23 mouse cellular contexts compared by ENCODE assay signal in genomic region chr2:127267854-127268253, GRCm38 (mm10). TPM values are rescaled to one million over a fixed set of nuclear protein-coding genes. Genes with fewer than 3 reads are reported as not detected.
DNase-seq lines count a peak whose midpoint lies in the region; ATAC-seq and TF ChIP-seq lines count a peak whose summit lies in the region.
"Had no signal": no experiment of that assay in that cellular context is flagged by ENCODE, and none has a peak within 500 bp of the region (broad histone marks: within the 10 kb centered on the region; RNA-seq: fewer than 3 reads in every experiment).

No protein-coding gene starts in this region.

- no peak overlapping the region for H3K27ac ChIP-seq in intestine, postnatal 0 days (ENCODE audit: low read depth, low read length)
- no peak overlapping the region for H3K27ac ChIP-seq in intestine, embryonic 16.5 days (ENCODE audit: low read length)
- no peak overlapping the region for H3K27ac ChIP-seq in liver, embryonic 11.5 days (ENCODE audit: low read depth, low read length)
- no peak overlapping the region for H3K27ac ChIP-seq in stomach, postnatal 0 days (replicated peaks)
- H3K27ac ChIP-seq: embryonic facial prominence, embryonic 12.5 days; forebrain, embryonic 13.5 days; heart, embryonic 10.5 days; hindbrain, embryonic 14.5 days; limb, embryonic 15.5 days; midbrain, embryonic 15.5 days had no signal

- no peaks in the 10 kb centered on the region for H3K9me3 ChIP-seq in intestine, postnatal 0 days (ENCODE audit: control insufficient read depth)
- H3K9me3 ChIP-seq in intestine, embryonic 16.5 days (ENCODE audit: control insufficient read depth, low read length): no peaks in the 10 kb centered on the region
- H3K9me3 ChIP-seq in liver, embryonic 11.5 days (ENCODE audit: control insufficient read depth, low read length): no peaks in the 10 kb centered on the region
- H3K9me3 ChIP-seq in stomach, postnatal 0 days (ENCODE audit: control insufficient read depth, low read length): no peaks in the 10 kb centered on the region
- H3K9me3 ChIP-seq: embryonic facial prominence, embryonic 12.5 days; forebrain, embryonic 13.5 days; heart, embryonic 10.5 days; limb, embryonic 15.5 days; midbrain, embryonic 15.5 days had no signal

- peak; percentile 58 for TF ChIP-seq CTCF in intestine, postnatal 0 days (IDR thresholded peaks at IDR 0.05; ENCODE audit: low read depth)
- peak; percentile 42; the same call in 1 of the 2 replicates for TF ChIP-seq CTCF in stomach, postnatal 0 days (IDR thresholded peaks at IDR 0.05; ENCODE audit: low read depth)

- no peak for ATAC-seq in intestine, postnatal 0 days
- no peak for ATAC-seq in intestine, embryonic 16.5 days
- ATAC-seq in liver, embryonic 11.5 days (replicated peaks; ENCODE audit: low FRiP score): no peak
- no peak for ATAC-seq in stomach, postnatal 0 days (ENCODE audit: low FRiP score, low TSS enrichment)
- ATAC-seq: forebrain, embryonic 13.5 days; midbrain, embryonic 15.5 days had no signal

- DNase-seq in liver, embryonic 11.5 days (ENCODE audit: low spot score): no peak
- no peak for DNase-seq in liver
- DNase-seq in ZHBTc4 (ENCODE audit: low read depth, low spot score): peak; percentile 20
- no peak for DNase-seq in stomach, postnatal 0 days (ENCODE audit: low spot score)
- DNase-seq in embryo, embryonic 10.5 days (ENCODE audit: low spot score): no peak
- DNase-seq: adrenal gland, postnatal 36 days; cerebellum, adult 8-10 months; gastrocnemius, postnatal 25 days; heart, postnatal 10 days; kidney, adult 11 months; layer of hippocampus, postnatal 36 days; lung, embryonic 14.5 days; lung, postnatal 36 days; right cerebral cortex, postnatal 4 days had no signal

- H3K27me3 ChIP-seq in intestine, postnatal 0 days (replicated peaks; ENCODE audit: control insufficient read depth, insufficient read depth, low read length): no peaks in the 10 kb centered on the region
- no peaks in the 10 kb centered on the region for H3K27me3 ChIP-seq in intestine, embryonic 16.5 days (replicated peaks; ENCODE audit: control insufficient read depth, insufficient read depth, low read length)
- H3K27me3 ChIP-seq in liver, embryonic 11.5 days (replicated peaks; ENCODE audit: control insufficient read depth, insufficient read depth, low read length): no peaks in the 10 kb centered on the region
- H3K27me3 ChIP-seq in stomach, postnatal 0 days (ENCODE audit: control insufficient read depth, insufficient read depth, low read length): no peaks in the 10 kb centered on the region
- H3K27me3 ChIP-seq: embryonic facial prominence, embryonic 12.5 days; forebrain, embryonic 13.5 days; limb, embryonic 15.5 days; midbrain, embryonic 15.5 days had no signal

- H3K4me3 ChIP-seq in intestine, postnatal 0 days (ENCODE audit: low read depth, low read length): no peak overlapping the region
- no peak overlapping the region for H3K4me3 ChIP-seq in intestine, embryonic 16.5 days (ENCODE audit: low read length)
- H3K4me3 ChIP-seq in liver, embryonic 11.5 days (ENCODE audit: low read depth, low read length): no peak overlapping the region
- H3K4me3 ChIP-seq in stomach, postnatal 0 days (ENCODE audit: low read depth, low read length): no peak overlapping the region
- H3K4me3 ChIP-seq: erythroblast, embryonic 14.5 days; forebrain, embryonic 13.5 days; heart, embryonic 10.5 days; limb, embryonic 15.5 days; midbrain, embryonic 15.5 days had no signal

- H3K4me1 ChIP-seq in intestine, postnatal 0 days (replicated peaks; ENCODE audit: control insufficient read depth, insufficient read depth, low read length): no peaks in the 10 kb centered on the region
- peaks cover 3% of the 10 kb centered on the region for H3K4me1 ChIP-seq in intestine, embryonic 16.5 days (ENCODE audit: control insufficient read depth, insufficient read depth, low read length)
- H3K4me1 ChIP-seq in liver, embryonic 11.5 days (replicated peaks; ENCODE audit: control insufficient read depth, insufficient read depth, low read length): peaks cover 3% of the 10 kb centered on the region
- H3K4me1 ChIP-seq in stomach, postnatal 0 days (replicated peaks; ENCODE audit: control insufficient read depth, insufficient read depth): no peaks in the 10 kb centered on the region; the same call in 1 of the 2 replicates

- TF ChIP-seq EP300 in stomach, postnatal 0 days (optimal IDR thresholded peaks at IDR 0.05): no peak

- no peak overlapping the region for H3K9ac ChIP-seq in intestine, postnatal 0 days (ENCODE audit: low read depth, low read length)
- H3K9ac ChIP-seq in intestine, embryonic 16.5 days (ENCODE audit: low read depth, low read length): no peak overlapping the region
- 0 out of 2 replicates have a peak overlapping the region, but pooled peaks have one; percentile 9 for H3K9ac ChIP-seq in liver, embryonic 11.5 days (ENCODE audit: low read depth, low read length)
- no peak overlapping the region for H3K9ac ChIP-seq in stomach, postnatal 0 days (ENCODE audit: low read length)
- H3K9ac ChIP-seq: embryonic facial prominence, embryonic 12.5 days; forebrain, embryonic 13.5 days; hindbrain, embryonic 14.5 days; limb, embryonic 15.5 days; lung, embryonic 14.5 days; midbrain, embryonic 15.5 days had no signal

- H3K4me2 ChIP-seq in intestine, postnatal 0 days (replicated peaks; ENCODE audit: low read depth): no peak overlapping the region
- H3K4me2 ChIP-seq in intestine, embryonic 16.5 days (ENCODE audit: low read depth, low read length): no peak overlapping the region
- H3K4me2 ChIP-seq in liver, embryonic 11.5 days: no peak overlapping the region
- no peak overlapping the region for H3K4me2 ChIP-seq in stomach, postnatal 0 days (replicated peaks; ENCODE audit: low read depth)
- H3K4me2 ChIP-seq: embryonic facial prominence, embryonic 12.5 days; forebrain, embryonic 13.5 days; hindbrain, embryonic 14.5 days; limb, embryonic 15.5 days; lung, embryonic 14.5 days; midbrain, embryonic 15.5 days had no signal

- WGBS in intestine, postnatal 0 days: 31% methylated on average over 4 of the region's 4 CpGs
- WGBS in intestine, embryonic 16.5 days: 44% methylated on average over 4 of the region's 4 CpGs
- WGBS in liver, embryonic 11.5 days: 70% methylated on average over 4 of the region's 4 CpGs
- WGBS in stomach, postnatal 0 days: 48% methylated on average over 4 of the region's 4 CpGs

- H3K36me3 ChIP-seq in intestine, postnatal 0 days (ENCODE audit: control insufficient read depth, insufficient read depth): no peaks in the 10 kb centered on the region
- H3K36me3 ChIP-seq in intestine, embryonic 16.5 days (ENCODE audit: control insufficient read depth, insufficient read depth, low read length): no peaks in the 10 kb centered on the region
- no peaks in the 10 kb centered on the region for H3K36me3 ChIP-seq in liver, embryonic 11.5 days (ENCODE audit: control insufficient read depth, insufficient read depth, low read length)
- H3K36me3 ChIP-seq in stomach, postnatal 0 days (ENCODE audit: control insufficient read depth, insufficient read depth, low read length): no peaks in the 10 kb centered on the region
- H3K36me3 ChIP-seq: embryonic facial prominence, embryonic 12.5 days; limb, embryonic 15.5 days; midbrain, embryonic 15.5 days had no signal

RNA-seq across cellular contexts. Expression of gene Stard7, which starts 2.2 kb away (rescaled TPM):
- polyA plus RNA-seq in intestine, postnatal 0 days (2015; fragmentation: Nextera tagmentation; extraction: Ambion mirVana): 51.7 and 53.7 TPM in 2 replicates
- 77.6 and 78.1 TPM in 2 replicates for polyA plus RNA-seq in intestine, embryonic 16.5 days (2015; fragmentation: Nextera tagmentation; extraction: Ambion mirVana)
- polyA plus RNA-seq in liver, embryonic 11.5 days (2014; fragmentation: Nextera tagmentation; extraction: Ambion mirVana): 88.9 and 99.6 TPM in 2 replicates
- 57.3 and 62.7 TPM in 2 replicates for polyA plus RNA-seq in stomach, postnatal 0 days (2015; fragmentation: Nextera tagmentation; extraction: Ambion mirVana)

RNA-seq across cellular contexts. Expression of gene Tmem127, which starts 20.1 kb away (rescaled TPM):
- 32.8 and 35.6 TPM in 2 replicates for polyA plus RNA-seq in intestine, postnatal 0 days (2015; fragmentation: Nextera tagmentation; extraction: Ambion mirVana)
- 23.1 and 24.9 TPM in 2 replicates for polyA plus RNA-seq in intestine, embryonic 16.5 days (2015; fragmentation: Nextera tagmentation; extraction: Ambion mirVana)
- 16.9 and 18.2 TPM in 2 replicates for polyA plus RNA-seq in liver, embryonic 11.5 days (2014; fragmentation: Nextera tagmentation; extraction: Ambion mirVana)
- polyA plus RNA-seq in stomach, postnatal 0 days (2015; fragmentation: Nextera tagmentation; extraction: Ambion mirVana): 27.0 and 27.1 TPM in 2 replicates

RNA-seq across cellular contexts. Expression of gene Ciao1, which starts 20.2 kb away (rescaled TPM):
- polyA plus RNA-seq in intestine, postnatal 0 days (2015; fragmentation: Nextera tagmentation; extraction: Ambion mirVana): 38.3 and 39.3 TPM in 2 replicates
- 63.1 and 63.3 TPM in 2 replicates for polyA plus RNA-seq in intestine, embryonic 16.5 days (2015; fragmentation: Nextera tagmentation; extraction: Ambion mirVana)
- polyA plus RNA-seq in liver, embryonic 11.5 days (2014; fragmentation: Nextera tagmentation; extraction: Ambion mirVana): 72.1 and 72.6 TPM in 2 replicates
- 41.6 and 42.0 TPM in 2 replicates for polyA plus RNA-seq in stomach, postnatal 0 days (2015; fragmentation: Nextera tagmentation; extraction: Ambion mirVana)

RNA-seq across cellular contexts. Expression of gene Snrnp200, which starts 59.7 kb away (rescaled TPM):
- polyA plus RNA-seq in intestine, postnatal 0 days (2015; fragmentation: Nextera tagmentation; extraction: Ambion mirVana): 14.2 and 15.4 TPM in 2 replicates
- polyA plus RNA-seq in intestine, embryonic 16.5 days (2015; fragmentation: Nextera tagmentation; extraction: Ambion mirVana): 37.7 and 39.8 TPM in 2 replicates
- polyA plus RNA-seq in liver, embryonic 11.5 days (2014; fragmentation: Nextera tagmentation; extraction: Ambion mirVana): 75.3 and 86.7 TPM in 2 replicates
- polyA plus RNA-seq in stomach, postnatal 0 days (2015; fragmentation: Nextera tagmentation; extraction: Ambion mirVana): 13.8 and 16.9 TPM in 2 replicates

RNA-seq across cellular contexts. Expression of gene 1810024B03Rik, which starts 59.8 kb away (rescaled TPM):
- polyA plus RNA-seq in intestine, postnatal 0 days (2015; fragmentation: Nextera tagmentation; extraction: Ambion mirVana): 1.3 and 1.5 TPM in 2 replicates
- polyA plus RNA-seq in intestine, embryonic 16.5 days (2015; fragmentation: Nextera tagmentation; extraction: Ambion mirVana): 1.4 TPM in 2 replicates
- polyA plus RNA-seq in liver, embryonic 11.5 days (2014; fragmentation: Nextera tagmentation; extraction: Ambion mirVana): 2.4 and 2.7 TPM in 2 replicates
- 1.7 and 1.8 TPM in 2 replicates for polyA plus RNA-seq in stomach, postnatal 0 days (2015; fragmentation: Nextera tagmentation; extraction: Ambion mirVana)
- polyA plus RNA-seq: erythroblast, embryonic 14.5 days had no signal
